Mouse (Mus musculus): ENCODE measurements around the gene Ism1. TPM values are rescaled to one million over a fixed set of nuclear protein-coding genes. Genes with fewer than 3 reads are reported as not detected.

Gene Ism1
- 0.65 and 0.74 TPM in 2 replicates for polyA plus RNA-seq (2016; fragmentation: Nextera tagmentation; extraction: Ambion mirVana)

GRCm38 (mm10) chr2:139677809-139678274 lies at the start of gene Ism1:
Gene Ism1 (plus strand): TSS chr2:139678178.
- Histone ChIP-seq H3K36me3 (no peaks in the 10 kb centered on the region), H3K9ac (replicated peaks) (peak within 1 kb of the TSS; percentile 83), H3K9me3 (no peaks in the 10 kb centered on the region), H3K4me2 (replicated peaks) (peak within 1 kb of the TSS; percentile 100), H3K4me1 (peaks cover 14% of the 10 kb centered on the region; the same call in 1 of the 2 replicates), H3K27me3 (peaks cover 30% of the 10 kb centered on the region), H3K4me3 (peak within 1 kb of the TSS; percentile 95), H3K27ac (replicated peaks) (peak within 1 kb of the TSS; percentile 79)
- peak; percentile 74 for ATAC-seq (ENCODE audit: low FRiP score, low read depth)
- WGBS = 0% methylated on average over 39 of the region's 39 CpGs

- H3K36me3 ChIP-seq = no peaks in the 10 kb centered on the region
- no peak overlapping the region for H3K9ac ChIP-seq (replicated peaks)
- no peak overlapping the region for H3K4me2 ChIP-seq (replicated peaks)
- no peaks in the 10 kb centered on the region for H3K27me3 ChIP-seq
- H3K27ac ChIP-seq (replicated peaks) = no peak overlapping the region
- H3K4me1 ChIP-seq = no peaks in the 10 kb centered on the region
- no peak overlapping the region for H3K4me3 ChIP-seq
- WGBS = 79% methylated on average over 4 of the region's 4 CpGs
- H3K9me3 ChIP-seq = no peaks in the 10 kb centered on the region
- no peak for ATAC-seq (ENCODE audit: low FRiP score, low read depth)
Measured at GRCm38 (mm10) chr2:139628731-139629130, 49.2 kb upstream of the Ism1 start.

- ATAC-seq (ENCODE audit: low FRiP score, low read depth) = no peak
- H3K27ac ChIP-seq (replicated peaks) = no peak overlapping the region
- H3K9ac ChIP-seq (replicated peaks) = no peak overlapping the region
- H3K36me3 ChIP-seq = no peaks in the 10 kb centered on the region
- no peak overlapping the region for H3K4me3 ChIP-seq
- H3K27me3 ChIP-seq = no peaks in the 10 kb centered on the region
- WGBS = 72% methylated on average over 3 of the region's 3 CpGs
- H3K9me3 ChIP-seq = no peaks in the 10 kb centered on the region
- H3K4me2 ChIP-seq (replicated peaks) = no peak overlapping the region
- no peaks in the 10 kb centered on the region for H3K4me1 ChIP-seq
Measured at GRCm38 (mm10) chr2:139629653-139630052, 48.3 kb upstream of the Ism1 start.

GRCm38 (mm10) chr2:139634506-139634905 lies 43.5 kb upstream of the Ism1 start:
- Histone ChIP-seq H3K36me3 (no peaks in the 10 kb centered on the region), H3K27me3 (no peaks in the 10 kb centered on the region), H3K27ac (replicated peaks) (no peak overlapping the region), H3K4me2 (replicated peaks) (no peak overlapping the region), H3K9ac (replicated peaks) (no peak overlapping the region), H3K9me3 (no peaks in the 10 kb centered on the region), H3K4me1 (no peaks in the 10 kb centered on the region), H3K4me3 (no peak overlapping the region)
- ATAC-seq (ENCODE audit: low FRiP score, low read depth) = no peak
- WGBS = 84% methylated on average over 4 of the region's 4 CpGs

GRCm38 (mm10) chr2:139637861-139638260 lies 40.1 kb upstream of the Ism1 start:
- no peak for ATAC-seq (ENCODE audit: low FRiP score, low read depth)
- Histone ChIP-seq H3K36me3 (no peaks in the 10 kb centered on the region), H3K9me3 (no peaks in the 10 kb centered on the region), H3K4me2 (replicated peaks) (no peak overlapping the region), H3K27ac (replicated peaks) (no peak overlapping the region), H3K9ac (replicated peaks) (no peak overlapping the region), H3K4me1 (no peaks in the 10 kb centered on the region), H3K27me3 (no peaks in the 10 kb centered on the region), H3K4me3 (no peak overlapping the region)
- 60% methylated on average over 2 of the region's 2 CpGs for WGBS

GRCm38 (mm10) chr2:139641757-139642385 lies 36.1 kb upstream of the Ism1 start:
- 33% methylated on average over 7 of the region's 7 CpGs for WGBS
- no peaks in the 10 kb centered on the region for H3K9me3 ChIP-seq
- H3K4me3 ChIP-seq = no peak overlapping the region
- H3K27me3 ChIP-seq = no peaks in the 10 kb centered on the region; the same call in 1 of the 2 replicates
- H3K9ac ChIP-seq (replicated peaks) = no peak overlapping the region
- H3K36me3 ChIP-seq = no peaks in the 10 kb centered on the region
- H3K27ac ChIP-seq (replicated peaks) = no peak overlapping the region
- ATAC-seq (ENCODE audit: low FRiP score, low read depth) = no peak
- no peak overlapping the region for H3K4me2 ChIP-seq (replicated peaks)
- no peaks in the 10 kb centered on the region for H3K4me1 ChIP-seq

GRCm38 (mm10) chr2:139649518-139649917 lies 28.5 kb upstream of the Ism1 start:
- 91% methylated on average over 3 of the region's 3 CpGs for WGBS
- no peak for ATAC-seq (ENCODE audit: low FRiP score, low read depth)

GRCm38 (mm10) chr2:139656750-139657149 lies 21.2 kb upstream of the Ism1 start:
- no peaks in the 10 kb centered on the region for H3K27me3 ChIP-seq
- 69% methylated on average over 4 of the region's 4 CpGs for WGBS
- no peaks in the 10 kb centered on the region for H3K4me1 ChIP-seq

More at GRCm38 (mm10) chr2:139649518-139649917, 28.5 kb upstream of the Ism1 start:
- H3K36me3 ChIP-seq = no peaks in the 10 kb centered on the region
- no peaks in the 10 kb centered on the region for H3K4me1 ChIP-seq
- H3K27ac ChIP-seq (replicated peaks) = no peak overlapping the region
- no peak overlapping the region for H3K9ac ChIP-seq (replicated peaks)
- no peaks in the 10 kb centered on the region for H3K9me3 ChIP-seq
- H3K4me3 ChIP-seq = no peak overlapping the region
- H3K27me3 ChIP-seq = no peaks in the 10 kb centered on the region; the same call in 1 of the 2 replicates
- H3K4me2 ChIP-seq (replicated peaks) = no peak overlapping the region

GRCm38 (mm10) chr2:139671838-139672237 lies 6.1 kb upstream of the Ism1 start:
- no peak overlapping the region for H3K4me2 ChIP-seq (replicated peaks)
- H3K4me3 ChIP-seq = no peak overlapping the region
- ATAC-seq (ENCODE audit: low FRiP score, low read depth) = no peak
- H3K36me3 ChIP-seq = no peaks in the 10 kb centered on the region
- peaks cover 21% of the 10 kb centered on the region for H3K27me3 ChIP-seq
- no peaks in the 10 kb centered on the region for H3K9me3 ChIP-seq
- H3K27ac ChIP-seq (replicated peaks) = no peak overlapping the region
- WGBS = 89% methylated on average over 3 of the region's 3 CpGs
- H3K4me1 ChIP-seq = peaks cover 8% of the 10 kb centered on the region; the same call in 1 of the 2 replicates
- H3K9ac ChIP-seq (replicated peaks) = no peak overlapping the region

More at GRCm38 (mm10) chr2:139656750-139657149, 21.2 kb upstream of the Ism1 start:
- ATAC-seq (ENCODE audit: low FRiP score, low read depth) = no peak; the same call in 1 of the 2 replicates
- H3K9me3 ChIP-seq = no peaks in the 10 kb centered on the region
- no peak overlapping the region for H3K4me2 ChIP-seq (replicated peaks)
- no peaks in the 10 kb centered on the region for H3K36me3 ChIP-seq
- no peak overlapping the region for H3K9ac ChIP-seq (replicated peaks)
- no peak overlapping the region for H3K27ac ChIP-seq (replicated peaks)
- no peak overlapping the region for H3K4me3 ChIP-seq

GRCm38 (mm10) chr2:139672371-139672770 lies 5.6 kb upstream of the Ism1 start:
- Histone ChIP-seq H3K36me3 (no peaks in the 10 kb centered on the region), H3K9me3 (no peaks in the 10 kb centered on the region), H3K27ac (replicated peaks) (no peak overlapping the region), H3K4me2 (replicated peaks) (no peak overlapping the region), H3K27me3 (peaks cover 21% of the 10 kb centered on the region), H3K9ac (replicated peaks) (no peak overlapping the region), H3K4me1 (peaks cover 11% of the 10 kb centered on the region; the same call in 1 of the 2 replicates), H3K4me3 (no peak overlapping the region)
- WGBS = 68% methylated on average over 2 of the region's 2 CpGs
- ATAC-seq (ENCODE audit: low FRiP score, low read depth) = no peak

- WGBS = under 1% methylated on average over 52 of the region's 52 CpGs
- H3K9ac ChIP-seq (replicated peaks) = peak overlapping the region; percentile 83
- peaks cover 14% of the 10 kb centered on the region; the same call in 1 of the 2 replicates for H3K4me1 ChIP-seq
- ATAC-seq (ENCODE audit: low FRiP score, low read depth) = peak; percentile 45
- peaks cover 30% of the 10 kb centered on the region for H3K27me3 ChIP-seq
- H3K4me2 ChIP-seq (replicated peaks) = peak overlapping the region; percentile 100
- H3K9me3 ChIP-seq = no peaks in the 10 kb centered on the region
- no peak overlapping the region for H3K27ac ChIP-seq (replicated peaks)
- H3K36me3 ChIP-seq = no peaks in the 10 kb centered on the region
- peak overlapping the region; percentile 95 for H3K4me3 ChIP-seq
Measured at GRCm38 (mm10) chr2:139677065-139677762, 764 bp upstream of the Ism1 start.
